Mouse (Mus musculus) brain, embryonic 14.5 days (tissue): Measurements from ENCODE around the gene Guca1a. TPM values are rescaled to one million over a fixed set of nuclear protein-coding genes. Genes with fewer than 3 reads are reported as not detected.
A peak's percentile ranks its signal among the peaks of the same experiment; 100 is the strongest.

Experiments
- DNase-seq: peaks from one replicate; pipeline ENCODE4 v3.0.0-alpha.2; 2011; ENCODE audit warnings: low read depth
- CTCF ChIP-seq: fragments of 200-500 bp; IDR thresholded peaks from 2 replicates; pipeline ENCODE4 v1.5.1; 2012; ENCODE audit warnings: inconsistent platforms, mild to moderate bottlenecking, moderate library complexity, borderline replicate concordance; ENCODE audit not compliant: insufficient read depth, insufficient read length; ENCODE audit errors: extremely low read depth
- POLR2A ChIP-seq: fragments of 200-500 bp; IDR thresholded peaks from 2 replicates; pipeline ENCODE4 v1.6.1; 2012; ENCODE audit warnings: mild to moderate bottlenecking, inconsistent platforms, borderline replicate concordance; ENCODE audit not compliant: poor library complexity, insufficient read depth, insufficient read length, severe bottlenecking; ENCODE audit errors: extremely low read depth
- polyA plus RNA-seq: library from polyadenylated mRNA; depleted of rRNA; stranded (reverse); fragments of >200 nt; gene quantifications from 2 replicates; pipeline ENCODE4 v1.2.3, GENCODE M21; 2012; rRNA removed

Guca1a gene
- polyA plus RNA-seq, result 0.43 and 0.83 TPM in 2 replicates

- DNase-seq, result peak; percentile 3
- no peak for TF ChIP-seq POLR2A
These were observed at the start of gene Guca1a for GRCm38 (mm10) chr17:47400451-47400850. Gene Guca1a (minus strand): TSS chr17:47400584.

GRCm38 (mm10) chr17:47449432-47449831 lies 49.0 kb upstream of the Guca1a start:
- TF ChIP-seq POLR2A, result no peak
- TF ChIP-seq CTCF, result no peak
- no peak for DNase-seq

- DNase-seq, result no peak
- TF ChIP-seq POLR2A, result no peak
- no peak for TF ChIP-seq CTCF
These were observed 48.4 kb upstream of the Guca1a start for GRCm38 (mm10) chr17:47448523-47449372.

- TF ChIP-seq CTCF (no peak), POLR2A (no peak)
These were observed 46.2 kb upstream of the Guca1a start for GRCm38 (mm10) chr17:47446561-47446960.

GRCm38 (mm10) chr17:47446025-47446424 lies 45.6 kb upstream of the Guca1a start:
- DNase-seq, result no peak
- TF ChIP-seq POLR2A (no peak), CTCF (no peak)

More at GRCm38 (mm10) chr17:47446561-47446960, 46.2 kb upstream of the Guca1a start:
- DNase-seq, result no peak

GRCm38 (mm10) chr17:47445518-47445917 lies 45.1 kb upstream of the Guca1a start:
- no peak for DNase-seq
- TF ChIP-seq CTCF (no peak), POLR2A (no peak)

GRCm38 (mm10) chr17:47444113-47444512 lies 43.7 kb upstream of the Guca1a start:
- no peak for TF ChIP-seq CTCF
- no peak for TF ChIP-seq POLR2A
- DNase-seq, result no peak

GRCm38 (mm10) chr17:47442271-47442670 lies 41.9 kb upstream of the Guca1a start:
- TF ChIP-seq CTCF (no peak), POLR2A (no peak)
- DNase-seq, result no peak

- DNase-seq, result no peak
- TF ChIP-seq POLR2A (no peak), CTCF (no peak)
These were observed 41.1 kb upstream of the Guca1a start for GRCm38 (mm10) chr17:47441296-47442051.

GRCm38 (mm10) chr17:47440359-47440890 lies 40.0 kb upstream of the Guca1a start:
- TF ChIP-seq CTCF (no peak), POLR2A (no peak)
- DNase-seq, result peak; percentile 40

GRCm38 (mm10) chr17:47439396-47440028 lies 39.1 kb upstream of the Guca1a start:
- TF ChIP-seq CTCF (no peak), POLR2A (no peak)
- no peak for DNase-seq
